Mouse (Mus musculus) limb, embryonic 11.5 days (tissue): Measurements from ENCODE around the gene Nkx1-2. TPM values are rescaled to one million over a fixed set of nuclear protein-coding genes. Genes with fewer than 3 reads are reported as not detected.

Experiments used
- ATAC-seq: fragments of 200-750 bp; cut with Nextera tagmentation; 2 replicates; pipeline ENCODE4 v1.8.0; 2017; ENCODE audit warnings: low read depth; ENCODE audit not compliant: insufficient number of reproducible peaks, low FRiP score, low TSS enrichment
- DNase-seq: peaks from one replicate; pipeline ENCODE4 v3.0.0-alpha.2; 2015; ENCODE audit warnings: low spot score
- H3K27ac ChIP-seq: fragments of 300-500 bp; sonication (generic); replicated peaks from 2 replicates; pipeline ENCODE4 v1.5.1; 2014; ENCODE audit warnings: low read depth, mild to moderate bottlenecking, low read length
- H3K27me3 ChIP-seq: fragments of 300-500 bp; sonication (generic); 2 replicates; pipeline ENCODE4 v1.6.1; 2014; ENCODE audit warnings: mild to moderate bottlenecking, low read length, mixed read lengths; ENCODE audit not compliant: control insufficient read depth, insufficient read depth
- H3K36me3 ChIP-seq: fragments of 300-500 bp; sonication (generic); 2 replicates; pipeline ENCODE4 v1.6.1; 2014; ENCODE audit warnings: mild to moderate bottlenecking, low read length, moderate library complexity, mixed read lengths; ENCODE audit not compliant: control insufficient read depth, insufficient read depth
- H3K4me1 ChIP-seq: fragments of 300-500 bp; sonication (generic); 2 replicates; pipeline ENCODE4 v1.6.1; 2014; ENCODE audit warnings: low read length, mixed read lengths; ENCODE audit not compliant: control insufficient read depth, insufficient read depth
- H3K4me2 ChIP-seq: fragments of 300-500 bp; sonication (generic); 2 replicates; pipeline ENCODE4 v1.6.1; 2014; ENCODE audit warnings: low read depth, mild to moderate bottlenecking, moderate library complexity; ENCODE audit not compliant: severe bottlenecking
- H3K4me3 ChIP-seq: fragments of 300-500 bp; sonication (generic); 2 replicates; pipeline ENCODE4 v1.5.1; 2014; ENCODE audit warnings: low read depth, low read length
- H3K9ac ChIP-seq: fragments of 300-500 bp; sonication (generic); 2 replicates; pipeline ENCODE4 v1.6.1; 2014; ENCODE audit warnings: mild to moderate bottlenecking, low read length
- H3K9me3 ChIP-seq: fragments of 300-500 bp; sonication (generic); 2 replicates; pipeline ENCODE4 v1.6.1; 2016; ENCODE audit warnings: low read length; ENCODE audit not compliant: control insufficient read depth
- WGBS: fragments of 180-500 bp; shearing (Covaris S2); extraction: QIAGEN DNeasy Blood & Tissue Kit; methylation state at CpG from one replicate; pipeline ENCODE4 v1.1.7; 2014; 5-methylcytosine and 5-hydroxymethylcytosine counted together
- polyA plus RNA-seq: library from polyadenylated mRNA; unstranded; fragments of >200 nt; fragmentation: Nextera tagmentation; extraction: Ambion mirVana; gene quantifications from 2 replicates; pipeline ENCODE4 v1.2.1, GENCODE M21; 2014

Gene Nkx1-2
- polyA plus RNA-seq, 1 experiment from 2014 or later, result 0.04 TPM

GRCm38 (mm10) chr7:132611530-132611929 lies 12.1 kb upstream of the Nkx1-2 start:
- H3K27ac ChIP-seq, result no peak overlapping the region
- no peaks in the 10 kb centered on the region for H3K9me3 ChIP-seq
- H3K36me3 ChIP-seq, result no peaks in the 10 kb centered on the region
- WGBS, result 97% methylated on average over 8 of the region's 8 CpGs
- no peak overlapping the region for H3K9ac ChIP-seq
- DNase-seq (no peak), ATAC-seq (no peak)
- H3K4me2 ChIP-seq, result no peak overlapping the region
- peaks cover 15% of the 10 kb centered on the region for H3K4me1 ChIP-seq
- H3K4me3 ChIP-seq, result no peak overlapping the region
- no peaks in the 10 kb centered on the region for H3K27me3 ChIP-seq

GRCm38 (mm10) chr7:132610468-132611318 lies 11.3 kb upstream of the Nkx1-2 start, which contains the start of gene Lhpp:
Lhpp (plus strand) TSS chr7:132610638.
- H3K27ac ChIP-seq, result no peak within 1 kb of the TSS
- no peaks in the 10 kb centered on the region for H3K27me3 ChIP-seq
- 8% methylated on average over 44 of the region's 44 CpGs for WGBS

GRCm38 (mm10) chr7:132608316-132609020 lies 9.0 kb upstream of the Nkx1-2 start:
- Histone ChIP-seq H3K27ac (no peak overlapping the region), H3K4me1 (no peaks in the 10 kb centered on the region), H3K36me3 (no peaks in the 10 kb centered on the region), H3K9ac (no peak overlapping the region), H3K27me3 (no peaks in the 10 kb centered on the region), H3K4me3 (no peak overlapping the region), H3K4me2 (no peak overlapping the region), H3K9me3 (no peaks in the 10 kb centered on the region)
- no peak for DNase-seq
- 90% methylated on average over 4 of the region's 4 CpGs for WGBS
- no peak for ATAC-seq

More at GRCm38 (mm10) chr7:132610468-132611318, 11.3 kb upstream of the Nkx1-2 start, which contains the start of gene Lhpp:
- peak; percentile 76 for ATAC-seq
- Histone ChIP-seq H3K4me1 (peaks cover 9% of the 10 kb centered on the region), H3K4me3 (peak within 1 kb of the TSS; percentile 58), H3K36me3 (no peaks in the 10 kb centered on the region), H3K4me2 (peak within 1 kb of the TSS; percentile 56), H3K9me3 (no peaks in the 10 kb centered on the region), H3K9ac (peak within 1 kb of the TSS; percentile 60)
- DNase-seq, result peak; percentile 90

GRCm38 (mm10) chr7:132605689-132606088 lies 6.3 kb upstream of the Nkx1-2 start:
- Histone ChIP-seq H3K4me2 (no peak overlapping the region), H3K27ac (no peak overlapping the region), H3K4me3 (no peak overlapping the region), H3K36me3 (no peaks in the 10 kb centered on the region), H3K9ac (no peak overlapping the region), H3K27me3 (peaks cover 20% of the 10 kb centered on the region), H3K4me1 (no peaks in the 10 kb centered on the region), H3K9me3 (no peaks in the 10 kb centered on the region)
- WGBS, result 65% methylated on average over 5 of the region's 5 CpGs
- no peak for ATAC-seq
- DNase-seq, result no peak

- Histone ChIP-seq H3K27ac (no peak overlapping the region), H3K4me1 (peaks cover 5% of the 10 kb centered on the region; the same call in 1 of the 2 replicates), H3K4me2 (no peak overlapping the region), H3K9ac (no peak overlapping the region), H3K36me3 (no peaks in the 10 kb centered on the region), H3K27me3 (peaks cover 30% of the 10 kb centered on the region), H3K4me3 (no peak overlapping the region), H3K9me3 (no peaks in the 10 kb centered on the region)
- WGBS, result 89% methylated on average over 4 of the region's 4 CpGs
- DNase-seq (no peak), ATAC-seq (no peak)
Observed at GRCm38 (mm10) chr7:132604720-132605119, 5.3 kb upstream of the Nkx1-2 start.

- ATAC-seq (no peak), DNase-seq (no peak)
- WGBS, result 13% methylated on average over 8 of the region's 8 CpGs
- Histone ChIP-seq H3K36me3 (no peaks in the 10 kb centered on the region), H3K4me2 (no peak overlapping the region), H3K9ac (no peak overlapping the region), H3K4me3 (no peak overlapping the region), H3K9me3 (no peaks in the 10 kb centered on the region), H3K27ac (no peak overlapping the region), H3K27me3 (peaks cover 68% of the 10 kb centered on the region), H3K4me1 (peaks cover 17% of the 10 kb centered on the region)
Observed at GRCm38 (mm10) chr7:132600926-132601325, 1.5 kb upstream of the Nkx1-2 start.

GRCm38 (mm10) chr7:132600026-132600425 lies 589 bp upstream of the Nkx1-2 start:
- Histone ChIP-seq H3K9ac (no peak overlapping the region), H3K36me3 (no peaks in the 10 kb centered on the region), H3K9me3 (no peaks in the 10 kb centered on the region), H3K4me1 (peaks cover 17% of the 10 kb centered on the region), H3K4me3 (peak overlapping the region; percentile 31), H3K27me3 (peaks cover 70% of the 10 kb centered on the region), H3K27ac (no peak overlapping the region), H3K4me2 (peak overlapping the region; percentile 72)
- WGBS, result 1% methylated on average over 9 of the region's 9 CpGs
- DNase-seq (no peak), ATAC-seq (no peak)

- peaks cover 17% of the 10 kb centered on the region for H3K4me1 ChIP-seq
- WGBS, result under 1% methylated on average over 60 of the region's 60 CpGs
- ATAC-seq, result 0 out of 2 replicates have a peak, but pooled peaks have one; percentile 27
- H3K4me3 ChIP-seq, result peak overlapping the region; percentile 43
- peak overlapping the region; percentile 78 for H3K4me2 ChIP-seq
- H3K9ac ChIP-seq, result peak overlapping the region; percentile 23; the same call in 1 of the 2 replicates
- peak; percentile 66 for DNase-seq
- no peaks in the 10 kb centered on the region for H3K36me3 ChIP-seq
- peaks cover 65% of the 10 kb centered on the region for H3K27me3 ChIP-seq
- H3K9me3 ChIP-seq, result no peaks in the 10 kb centered on the region
- H3K27ac ChIP-seq, result no peak overlapping the region
Observed at GRCm38 (mm10) chr7:132597251-132598041, 2.0 kb downstream of the Nkx1-2 start.
